Mouse (Mus musculus) lung, postnatal 0 days (tissue): ENCODE results near the gene Fndc9. TPM values are rescaled to one million over a fixed set of nuclear protein-coding genes. Genes with fewer than 3 reads are reported as not detected.

Experiments
- ATAC-seq: fragments of 200-750 bp; cut with Nextera tagmentation; 2 replicates; pipeline ENCODE4 v1.8.0; 2017; ENCODE audit warnings: moderate library complexity
- DNase-seq: peaks from one replicate; pipeline ENCODE4 v3.0.0-alpha.2; 2016; ENCODE audit warnings: low spot score
- H3K27ac ChIP-seq: fragments of 300-500 bp; sonication (generic); 2 replicates; pipeline ENCODE4 v1.5.1; 2014; ENCODE audit warnings: antibody characterized with exemption, mild to moderate bottlenecking, low read length, mixed read lengths
- H3K27me3 ChIP-seq: fragments of 300-500 bp; sonication (generic); replicated peaks from 2 replicates; pipeline ENCODE4 v1.6.1; 2014; ENCODE audit warnings: low read length, mixed read lengths; ENCODE audit not compliant: insufficient read depth
- H3K36me3 ChIP-seq: fragments of 300-500 bp; sonication (generic); 2 replicates; pipeline ENCODE4 v1.6.1; 2014; ENCODE audit warnings: low read length, mixed read lengths; ENCODE audit not compliant: insufficient read depth
- H3K4me1 ChIP-seq: fragments of 300-500 bp; sonication (generic); 2 replicates; pipeline ENCODE4 v1.6.1; 2014; ENCODE audit warnings: antibody characterized with exemption, low read depth, low read length, mixed read lengths; ENCODE audit not compliant: insufficient read depth
- H3K4me2 ChIP-seq: fragments of 300-500 bp; sonication (generic); replicated peaks from 2 replicates; pipeline ENCODE4 v1.6.1; 2014; ENCODE audit warnings: low read depth, mild to moderate bottlenecking, low read length, moderate library complexity, mixed read lengths
- H3K4me3 ChIP-seq: fragments of 300-500 bp; sonication (generic); 2 replicates; pipeline ENCODE4 v1.5.1; 2014; ENCODE audit warnings: low read depth, low read length
- H3K9ac ChIP-seq: fragments of 300-500 bp; sonication (generic); replicated peaks from 2 replicates; pipeline ENCODE4 v1.6.1; 2014; ENCODE audit warnings: low read depth, mild to moderate bottlenecking
- H3K9me3 ChIP-seq: fragments of 300-500 bp; sonication (generic); 2 replicates; pipeline ENCODE4 v1.6.1; 2016; ENCODE audit warnings: low read length, mixed read lengths
- CTCF ChIP-seq: IDR thresholded peaks from 2 replicates; pipeline ENCODE4 v1.5.1; 2016; ENCODE audit warnings: antibody characterized with exemption, mild to moderate bottlenecking
- EP300 ChIP-seq: IDR thresholded peaks from 2 replicates; pipeline ENCODE4 v1.6.1; 2016; ENCODE audit warnings: antibody characterized with exemption, mild to moderate bottlenecking, control low read depth
- WGBS: fragments of 180-500 bp; shearing (Covaris S2); extraction: QIAGEN DNeasy Blood & Tissue Kit; methylation state at CpG from one replicate; pipeline ENCODE4 v1.1.7; 2014; 5-methylcytosine and 5-hydroxymethylcytosine counted together
- polyA plus RNA-seq: library from polyadenylated mRNA; unstranded; fragments of >200 nt; fragmentation: Nextera tagmentation; extraction: Ambion mirVana; gene quantifications from 2 replicates; pipeline ENCODE4 v1.2.1, GENCODE M21; 2015

The Fndc9 gene
- polyA plus RNA-seq = not detected in 2 replicates

GRCm38 (mm10) chr11:46235334-46235733 lies at the start of gene Fndc9:
TSS of gene Fndc9 (plus strand) at chr11:46235531.
- Histone ChIP-seq H3K36me3 (no peaks in the 10 kb centered on the region), H3K27ac (no peak within 1 kb of the TSS), H3K9me3 (no peaks in the 10 kb centered on the region), H3K4me2 (no peak within 1 kb of the TSS), H3K9ac (no peak within 1 kb of the TSS), H3K4me3 (no peak within 1 kb of the TSS), H3K4me1 (no peaks in the 10 kb centered on the region), H3K27me3 (no peaks in the 10 kb centered on the region)
- 76% methylated on average over 11 of the region's 11 CpGs for WGBS
- DNase-seq (no peak), ATAC-seq (no peak)
- TF ChIP-seq EP300 (no peak), CTCF (no peak)

GRCm38 (mm10) chr11:46188283-46188682 lies 47.0 kb upstream of the Fndc9 start:
- Histone ChIP-seq H3K9ac (no peak overlapping the region), H3K9me3 (no peaks in the 10 kb centered on the region), H3K27me3 (no peaks in the 10 kb centered on the region), H3K27ac (no peak overlapping the region), H3K36me3 (no peaks in the 10 kb centered on the region), H3K4me2 (no peak overlapping the region), H3K4me3 (no peak overlapping the region), H3K4me1 (no peaks in the 10 kb centered on the region)
- WGBS = 62% methylated on average over 2 of the region's 2 CpGs
- ATAC-seq (0 out of 2 replicates have a peak, but pooled peaks have one; percentile 19), DNase-seq (peak; percentile 48)
- TF ChIP-seq CTCF = no peak
- TF ChIP-seq EP300 = no peak

- H3K36me3 ChIP-seq = no peaks in the 10 kb centered on the region
- no peaks in the 10 kb centered on the region for H3K9me3 ChIP-seq
- DNase-seq (no peak), ATAC-seq (no peak)
- no peaks in the 10 kb centered on the region for H3K27me3 ChIP-seq
- no peaks in the 10 kb centered on the region for H3K4me1 ChIP-seq
- 61% methylated on average over 4 of the region's 4 CpGs for WGBS
- H3K4me3 ChIP-seq = no peak overlapping the region
- no peak for TF ChIP-seq CTCF
- no peak for TF ChIP-seq EP300
- no peak overlapping the region for H3K9ac ChIP-seq
- no peak overlapping the region for H3K27ac ChIP-seq
- no peak overlapping the region for H3K4me2 ChIP-seq
Measured at GRCm38 (mm10) chr11:46194175-46194574, 41.2 kb upstream of the Fndc9 start.

GRCm38 (mm10) chr11:46200664-46201063 lies 34.7 kb upstream of the Fndc9 start:
- no peaks in the 10 kb centered on the region for H3K9me3 ChIP-seq
- 0 out of 2 replicates have a peak, but pooled peaks cover 5% of the 10 kb centered on the region for H3K4me1 ChIP-seq
- no peak for ATAC-seq
- H3K9ac ChIP-seq = no peak overlapping the region
- H3K27me3 ChIP-seq = no peaks in the 10 kb centered on the region
- no peaks in the 10 kb centered on the region for H3K36me3 ChIP-seq
- no peak for TF ChIP-seq EP300
- TF ChIP-seq CTCF = no peak
- WGBS = 78% methylated on average over 11 of the region's 11 CpGs
- no peak overlapping the region for H3K4me3 ChIP-seq
- no peak for DNase-seq
- H3K4me2 ChIP-seq = no peak overlapping the region
- no peak overlapping the region for H3K27ac ChIP-seq

- H3K9me3 ChIP-seq = no peaks in the 10 kb centered on the region
- H3K36me3 ChIP-seq = no peaks in the 10 kb centered on the region
- no peaks in the 10 kb centered on the region for H3K27me3 ChIP-seq
- 41% methylated on average over 20 of the region's 20 CpGs for WGBS
- H3K4me2 ChIP-seq = 0 out of 2 replicates have a peak overlapping the region, but pooled peaks have one; percentile 8
- no peak overlapping the region for H3K27ac ChIP-seq
- DNase-seq = no peak
- TF ChIP-seq CTCF (no peak), EP300 (no peak)
- 0 out of 2 replicates have a peak overlapping the region, but pooled peaks have one; percentile 1 for H3K9ac ChIP-seq
- ATAC-seq = no peak
- H3K4me1 ChIP-seq = 0 out of 2 replicates have a peak, but pooled peaks cover 5% of the 10 kb centered on the region
- no peak overlapping the region for H3K4me3 ChIP-seq
Measured at GRCm38 (mm10) chr11:46201636-46202546, 33.4 kb upstream of the Fndc9 start.

- Histone ChIP-seq H3K36me3 (no peaks in the 10 kb centered on the region), H3K4me1 (0 out of 2 replicates have a peak, but pooled peaks cover 5% of the 10 kb centered on the region), H3K4me2 (0 out of 2 replicates have a peak overlapping the region, but pooled peaks have one; percentile 8), H3K9me3 (no peaks in the 10 kb centered on the region), H3K4me3 (no peak overlapping the region), H3K27ac (no peak overlapping the region), H3K27me3 (no peaks in the 10 kb centered on the region), H3K9ac (no peak overlapping the region)
- peak; percentile 72 for DNase-seq
- 23% methylated on average over 10 of the region's 10 CpGs for WGBS
- peak; percentile 41; the same call in 1 of the 2 replicates for TF ChIP-seq EP300
- no peak for TF ChIP-seq CTCF
- peak; percentile 69 for ATAC-seq
Measured at GRCm38 (mm10) chr11:46202547-46202887, 32.8 kb upstream of the Fndc9 start.
